Mouse (Mus musculus): Measurements from ENCODE around the gene Lingo2. TPM values are rescaled to one million over a fixed set of nuclear protein-coding genes. Genes with fewer than 3 reads are reported as not detected.

Lingo2 gene
- polyA plus RNA-seq, 1 experiment: not detected

- Histone ChIP-seq H3K4me3 (replicated peaks) (no peak overlapping the region), H3K27me3 (ENCODE audit: control insufficient read depth) (no peaks in the 10 kb centered on the region), H3K9me3 (ENCODE audit: control insufficient read depth, low read length) (no peaks in the 10 kb centered on the region), H3K36me3 (ENCODE audit: control insufficient read depth) (no peaks in the 10 kb centered on the region), H3K4me1 (ENCODE audit: control insufficient read depth) (no peaks in the 10 kb centered on the region)
- TF ChIP-seq TAL1 (IDR thresholded peaks at IDR 0.05; ENCODE audit: low read length) (no peak), GATA1 (IDR thresholded peaks at IDR 0.05; ENCODE audit: low read length) (no peak)
Observed at GRCm38 (mm10) chr4:36576801-36577200, 374.7 kb downstream of the Lingo2 start.

- Histone ChIP-seq H3K4me3 (replicated peaks) (no peak overlapping the region), H3K36me3 (ENCODE audit: control insufficient read depth) (no peaks in the 10 kb centered on the region), H3K27me3 (ENCODE audit: control insufficient read depth) (no peaks in the 10 kb centered on the region), H3K4me1 (ENCODE audit: control insufficient read depth) (no peaks in the 10 kb centered on the region), H3K9me3 (ENCODE audit: control insufficient read depth, low read length) (no peaks in the 10 kb centered on the region)
- TF ChIP-seq TAL1 (IDR thresholded peaks at IDR 0.05; ENCODE audit: low read length): no peak
- no peak for TF ChIP-seq GATA1 (IDR thresholded peaks at IDR 0.05; ENCODE audit: low read length)
Observed at GRCm38 (mm10) chr4:36576256-36576655, 375.3 kb downstream of the Lingo2 start.

- no peaks in the 10 kb centered on the region for H3K27me3 ChIP-seq (ENCODE audit: control insufficient read depth)
- H3K4me1 ChIP-seq (ENCODE audit: control insufficient read depth): no peaks in the 10 kb centered on the region
- no peaks in the 10 kb centered on the region for H3K36me3 ChIP-seq (ENCODE audit: control insufficient read depth)
- TF ChIP-seq TAL1 (IDR thresholded peaks at IDR 0.05; ENCODE audit: low read length) (no peak), GATA1 (IDR thresholded peaks at IDR 0.05; ENCODE audit: low read length) (no peak)
- H3K9me3 ChIP-seq (ENCODE audit: control insufficient read depth, low read length): no peaks in the 10 kb centered on the region
- no peak overlapping the region for H3K4me3 ChIP-seq (replicated peaks)
Observed at GRCm38 (mm10) chr4:36566544-36566943, 385.0 kb downstream of the Lingo2 start.

- TF ChIP-seq TAL1 (IDR thresholded peaks at IDR 0.05; ENCODE audit: low read length): no peak
- no peak for TF ChIP-seq GATA1 (IDR thresholded peaks at IDR 0.05; ENCODE audit: low read length)
- Histone ChIP-seq H3K4me1 (ENCODE audit: control insufficient read depth) (no peaks in the 10 kb centered on the region), H3K36me3 (ENCODE audit: control insufficient read depth) (no peaks in the 10 kb centered on the region), H3K4me3 (replicated peaks) (no peak overlapping the region), H3K27me3 (ENCODE audit: control insufficient read depth) (no peaks in the 10 kb centered on the region), H3K9me3 (ENCODE audit: control insufficient read depth, low read length) (no peaks in the 10 kb centered on the region)
Observed at GRCm38 (mm10) chr4:36560997-36561396, 390.6 kb downstream of the Lingo2 start.

- no peak for TF ChIP-seq TAL1 (IDR thresholded peaks at IDR 0.05; ENCODE audit: low read length)
- no peaks in the 10 kb centered on the region for H3K36me3 ChIP-seq (ENCODE audit: control insufficient read depth)
- no peaks in the 10 kb centered on the region for H3K4me1 ChIP-seq (ENCODE audit: control insufficient read depth)
- H3K9me3 ChIP-seq (ENCODE audit: control insufficient read depth, low read length): no peaks in the 10 kb centered on the region
- no peak overlapping the region for H3K4me3 ChIP-seq (replicated peaks)
- H3K27me3 ChIP-seq (ENCODE audit: control insufficient read depth): no peaks in the 10 kb centered on the region
Observed at GRCm38 (mm10) chr4:36540664-36541360, 410.7 kb downstream of the Lingo2 start.

GRCm38 (mm10) chr4:36533895-36534294, 417.7 kb downstream of the Lingo2 start:
- Histone ChIP-seq H3K36me3 (ENCODE audit: control insufficient read depth) (no peaks in the 10 kb centered on the region), H3K9me3 (ENCODE audit: control insufficient read depth, low read length) (no peaks in the 10 kb centered on the region), H3K4me1 (ENCODE audit: control insufficient read depth) (no peaks in the 10 kb centered on the region), H3K4me3 (replicated peaks) (no peak overlapping the region), H3K27me3 (ENCODE audit: control insufficient read depth) (no peaks in the 10 kb centered on the region)
- no peak for TF ChIP-seq GATA1 (IDR thresholded peaks at IDR 0.05; ENCODE audit: low read length)
- no peak for TF ChIP-seq TAL1 (IDR thresholded peaks at IDR 0.05; ENCODE audit: low read length)

GRCm38 (mm10) chr4:36490255-36490654, 461.3 kb downstream of the Lingo2 start:
- H3K4me1 ChIP-seq (ENCODE audit: control insufficient read depth): no peaks in the 10 kb centered on the region
- H3K9me3 ChIP-seq (ENCODE audit: control insufficient read depth, low read length): no peaks in the 10 kb centered on the region
- H3K4me3 ChIP-seq (replicated peaks): no peak overlapping the region
- no peaks in the 10 kb centered on the region for H3K27me3 ChIP-seq (ENCODE audit: control insufficient read depth)
- no peak for TF ChIP-seq TAL1 (IDR thresholded peaks at IDR 0.05; ENCODE audit: low read length)
- no peaks in the 10 kb centered on the region for H3K36me3 ChIP-seq (ENCODE audit: control insufficient read depth)

GRCm38 (mm10) chr4:36435211-36435610, 516.3 kb downstream of the Lingo2 start:
- Histone ChIP-seq H3K27me3 (ENCODE audit: control insufficient read depth) (no peaks in the 10 kb centered on the region), H3K36me3 (ENCODE audit: control insufficient read depth) (no peaks in the 10 kb centered on the region), H3K4me1 (ENCODE audit: control insufficient read depth) (no peaks in the 10 kb centered on the region), H3K9me3 (ENCODE audit: control insufficient read depth, low read length) (no peaks in the 10 kb centered on the region), H3K4me3 (replicated peaks) (no peak overlapping the region)
- TF ChIP-seq GATA1 (IDR thresholded peaks at IDR 0.05; ENCODE audit: low read length) (no peak), TAL1 (IDR thresholded peaks at IDR 0.05; ENCODE audit: low read length) (no peak)

GRCm38 (mm10) chr4:36426192-36426591, 525.4 kb downstream of the Lingo2 start:
- H3K4me3 ChIP-seq (replicated peaks): no peak overlapping the region
- no peaks in the 10 kb centered on the region for H3K4me1 ChIP-seq (ENCODE audit: control insufficient read depth)
- TF ChIP-seq GATA1 (IDR thresholded peaks at IDR 0.05; ENCODE audit: low read length) (no peak), TAL1 (IDR thresholded peaks at IDR 0.05; ENCODE audit: low read length) (no peak)
- H3K27me3 ChIP-seq (ENCODE audit: control insufficient read depth): no peaks in the 10 kb centered on the region
- no peaks in the 10 kb centered on the region for H3K36me3 ChIP-seq (ENCODE audit: control insufficient read depth)
- H3K9me3 ChIP-seq (ENCODE audit: control insufficient read depth, low read length): no peaks in the 10 kb centered on the region

- Histone ChIP-seq H3K4me3 (replicated peaks) (no peak overlapping the region), H3K27me3 (ENCODE audit: control insufficient read depth) (no peaks in the 10 kb centered on the region), H3K36me3 (ENCODE audit: control insufficient read depth) (no peaks in the 10 kb centered on the region), H3K4me1 (ENCODE audit: control insufficient read depth) (no peaks in the 10 kb centered on the region), H3K9me3 (ENCODE audit: control insufficient read depth, low read length) (no peaks in the 10 kb centered on the region)
- TF ChIP-seq GATA1 (IDR thresholded peaks at IDR 0.05; ENCODE audit: low read length) (no peak), TAL1 (IDR thresholded peaks at IDR 0.05; ENCODE audit: low read length) (no peak)
Observed at GRCm38 (mm10) chr4:36407350-36407749, 544.2 kb downstream of the Lingo2 start.
